Mouse (Mus musculus) small intestine, adult 2 months (tissue): ENCODE measurements at regions not wholly inside any gene's neighbourhood (a gene's known extent, or its start where the extent isn't known, plus 50 kb on each side); places are given as distances from the start of the nearest gene placed in this dataset.

Experiments used
- CTCF ChIP-seq: fragments of 200-500 bp; IDR thresholded peaks from 2 replicates; pipeline ENCODE4 v1.5.1; 2012; ENCODE audit warnings: low read depth, mild to moderate bottlenecking, control low read depth, inconsistent platforms, low read length, moderate library complexity, mixed read lengths; ENCODE audit not compliant: insufficient replicate concordance, insufficient read length; ENCODE audit errors: extremely low read depth
- POLR2A ChIP-seq: fragments of 200-500 bp; IDR thresholded peaks from 2 replicates; pipeline ENCODE4 v1.6.1; 2012; ENCODE audit warnings: low read depth, mild to moderate bottlenecking, control low read depth, inconsistent platforms, low read length, moderate library complexity

- TF ChIP-seq CTCF (no peak), POLR2A (no peak)
Measured at GRCm38 (mm10) chr1:88908683-88909082, 161.5 kb upstream of the Sh3bp4 start.
